Mouse (Mus musculus): ENCODE measurements around the gene Ppp4c. TPM values are rescaled to one million over a fixed set of nuclear protein-coding genes. Genes with fewer than 3 reads are reported as not detected.
A peak's percentile ranks its signal among the peaks of the same experiment; 100 is the strongest.
"Not testable (repeated sequence)": the region's sequence is repeated elsewhere in the genome, so short reads cannot be mapped to it uniquely, and the experiment has no call there.

Gene Ppp4c
- total RNA-seq, 2 experiments from 2014 or later: 139 to 196 TPM

DNA sequence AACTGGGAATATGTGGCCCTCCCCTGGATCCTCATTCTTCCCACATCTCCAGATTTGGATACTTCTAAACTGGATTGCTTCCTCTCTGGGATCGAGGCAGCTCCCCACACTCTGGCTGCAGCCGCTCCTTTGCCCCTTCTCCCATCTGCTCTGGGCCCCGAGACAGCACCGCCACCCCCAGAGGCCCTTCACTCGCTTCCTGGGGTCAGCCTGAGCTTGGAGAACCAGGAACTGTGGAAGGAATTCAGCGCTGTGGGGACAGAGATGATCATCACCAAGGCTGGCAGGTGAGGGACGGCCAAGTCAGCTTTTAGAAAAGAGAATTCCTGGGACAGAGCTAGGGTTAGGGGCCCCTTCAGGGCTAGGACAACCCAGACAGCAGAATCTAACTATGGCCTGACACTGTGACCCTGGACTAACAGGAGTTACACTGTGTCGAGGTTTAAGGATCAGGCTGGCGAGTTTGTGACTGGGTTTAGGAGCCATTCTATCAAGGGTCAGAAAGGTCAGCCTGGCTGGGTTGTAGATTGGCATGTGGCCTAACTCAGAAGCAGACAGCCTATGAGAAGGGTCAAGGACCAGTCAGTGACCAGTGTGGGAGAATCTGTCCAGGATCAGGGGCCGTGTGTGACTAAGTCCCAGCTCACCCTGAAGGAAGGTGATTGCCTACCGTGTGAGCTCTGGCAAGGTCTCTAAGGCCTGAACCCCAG is 10.5 kb downstream of the Ppp4c start:
- ATAC-seq (ENCODE audit: poor library complexity, severe bottlenecking): no peak

GRCm38 (mm10) chr7:126780971-126781635 is 11.2 kb downstream of the Ppp4c start, which contains the start of gene Tbx6:
TSS of gene Tbx6 (plus strand) at chr7:126781483.
- ATAC-seq (ENCODE audit: poor library complexity, severe bottlenecking): no peak; the same call in 1 of the 2 replicates

- peak; percentile 59 for ATAC-seq (ENCODE audit: poor library complexity, severe bottlenecking)
Measured at GRCm38 (mm10) chr7:126779983-126780970, 12.0 kb downstream of the Ppp4c start.

DNA sequence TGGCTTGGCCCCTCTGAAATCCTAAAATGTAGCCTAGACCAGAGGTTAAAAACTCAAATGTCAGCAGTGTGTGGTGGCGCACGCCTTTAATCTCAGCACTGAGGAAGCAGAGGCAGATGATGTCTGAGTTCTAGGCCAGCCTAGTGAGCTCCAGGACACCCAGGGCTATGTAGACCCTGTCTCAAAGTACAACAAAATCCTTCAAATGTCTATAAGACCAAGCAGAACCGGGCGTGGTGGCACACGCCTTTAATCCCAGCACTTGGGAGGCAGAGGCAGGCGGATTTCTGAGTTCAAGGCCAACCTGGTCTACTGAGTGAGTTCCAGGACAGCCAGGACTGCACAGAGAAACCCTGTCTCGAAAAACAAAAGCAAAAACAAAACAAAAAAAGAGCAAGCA is 13.2 kb downstream of the Ppp4c start:
- ATAC-seq (ENCODE audit: poor library complexity, severe bottlenecking): not testable (repeated sequence)

GRCm38 (mm10) chr7:126778147-126778546 is 14.1 kb downstream of the Ppp4c start:
- no peak for ATAC-seq (ENCODE audit: poor library complexity, severe bottlenecking)

DNA sequence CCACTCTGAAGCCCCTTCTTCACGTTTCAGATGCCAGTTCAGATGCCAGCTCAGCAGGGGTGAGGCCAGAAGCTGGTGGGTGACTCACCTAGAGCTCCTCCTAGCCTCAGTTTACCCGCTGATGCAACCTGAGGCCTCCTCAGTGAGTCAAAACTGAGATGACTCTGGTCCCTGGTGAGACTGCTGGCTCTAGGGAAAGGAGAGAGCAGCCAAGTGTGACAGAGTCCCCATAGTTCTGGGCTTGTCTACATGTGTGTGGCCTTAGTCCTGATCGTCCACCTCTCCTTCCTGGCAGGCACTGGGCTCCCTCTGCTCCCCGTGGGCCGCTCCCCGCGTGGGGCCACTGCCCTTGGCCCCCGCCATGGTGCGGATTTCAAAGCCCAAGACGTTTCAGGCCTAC is 14.8 kb downstream of the Ppp4c start:
- ATAC-seq (ENCODE audit: poor library complexity, severe bottlenecking): no peak

DNA sequence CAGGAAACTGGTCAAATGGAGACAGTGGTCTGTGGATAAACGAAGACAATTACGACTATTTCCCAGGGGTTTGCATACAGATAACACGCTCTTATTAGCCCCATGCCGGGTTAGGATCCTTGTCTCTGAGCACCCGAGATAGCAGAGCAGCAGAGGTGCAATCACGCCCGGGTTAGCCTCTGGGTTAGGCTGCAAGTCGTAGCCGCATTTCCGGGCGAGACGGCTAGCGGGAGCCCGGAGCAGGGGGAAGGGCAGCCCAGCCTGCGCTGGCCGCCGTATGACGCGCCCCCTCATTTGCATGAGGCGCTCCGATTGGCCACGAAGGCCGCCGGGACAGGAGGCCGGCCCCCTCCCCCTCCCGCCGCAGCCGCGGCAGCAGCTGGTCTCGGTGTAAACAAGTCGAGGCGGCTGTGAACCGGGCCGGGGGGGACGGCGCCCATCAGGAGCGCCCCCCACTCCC is 15.7 kb downstream of the Ppp4c start, which contains the start of gene Ypel3:
Gene Ypel3, plus strand, starts transcription at position 358 of the 460 bp plus-strand sequence.
- peak; percentile 94 for ATAC-seq (ENCODE audit: poor library complexity, severe bottlenecking)

DNA sequence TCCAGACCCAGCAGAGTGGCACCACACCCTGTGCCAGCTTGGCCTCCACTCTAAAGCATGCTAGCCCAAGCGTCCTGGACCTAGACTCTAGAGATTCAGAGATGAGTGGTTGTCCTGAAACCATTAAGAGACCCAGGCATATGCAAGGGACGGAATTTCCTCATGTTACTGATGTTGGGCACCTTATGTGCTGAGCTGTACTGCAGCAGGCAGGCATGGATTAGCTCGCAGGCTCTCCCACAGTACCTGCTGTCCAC is 16.4 kb downstream of the Ppp4c start:
- no peak for ATAC-seq (ENCODE audit: poor library complexity, severe bottlenecking)

DNA sequence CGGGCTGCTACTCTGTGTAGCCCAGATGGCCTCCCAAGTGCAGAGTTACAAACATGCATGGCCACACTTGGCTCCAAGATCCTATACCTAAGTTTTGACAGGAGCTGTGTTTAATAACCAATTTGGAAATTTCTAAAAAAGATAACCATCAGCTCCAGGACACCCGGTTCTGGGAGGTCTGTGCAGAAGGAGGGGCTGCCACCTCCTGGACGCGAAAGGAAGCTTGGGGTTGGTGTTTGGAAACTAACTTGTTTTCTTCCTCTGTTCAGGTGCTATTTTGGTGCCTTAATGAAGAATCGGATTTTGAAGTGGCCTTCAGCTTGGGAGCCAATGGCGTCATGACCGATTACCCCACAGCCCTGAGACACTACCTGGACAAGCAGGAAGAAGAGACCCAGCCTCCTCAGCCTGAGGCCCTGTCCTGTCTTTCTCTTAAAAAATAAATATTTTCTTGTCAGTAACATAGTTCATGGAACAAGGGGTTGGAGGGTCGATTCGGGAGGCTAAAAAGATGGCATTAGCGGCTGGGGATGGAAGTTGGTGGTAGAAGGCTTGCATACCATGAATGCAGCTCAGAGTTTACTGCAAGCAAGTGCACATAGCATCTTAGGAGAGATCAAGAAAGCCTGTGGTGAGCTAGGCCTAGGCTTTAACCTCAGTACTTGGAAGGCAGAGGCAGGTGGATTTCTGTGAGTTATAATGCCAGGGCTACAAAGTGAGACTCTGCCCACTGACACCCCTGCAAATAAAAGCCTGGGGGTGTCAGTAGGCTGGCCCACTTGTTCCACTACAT is 16.9 kb downstream of the Ppp4c start:
- ATAC-seq (ENCODE audit: poor library complexity, severe bottlenecking): no peak

DNA sequence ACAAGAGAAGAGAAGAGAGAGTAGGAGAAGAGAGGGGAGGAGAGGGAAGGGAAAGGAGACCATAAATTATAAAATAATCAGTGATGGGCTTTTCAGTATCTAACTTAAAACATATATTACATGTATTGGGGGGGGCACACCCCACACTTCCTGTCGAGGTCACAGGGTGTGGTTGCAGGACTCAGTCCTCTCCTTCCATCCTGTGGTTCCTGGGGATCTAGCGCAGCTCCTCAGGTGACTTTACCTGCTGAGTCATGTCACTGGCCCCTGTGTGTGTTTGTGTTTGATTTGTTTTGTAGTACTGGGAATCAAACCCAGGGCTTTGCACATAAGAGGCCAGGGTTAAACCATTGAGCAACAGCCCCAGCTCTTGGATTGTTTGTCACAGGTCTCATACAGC is 17.8 kb downstream of the Ppp4c start:
- ATAC-seq (ENCODE audit: poor library complexity, severe bottlenecking): no peak

DNA sequence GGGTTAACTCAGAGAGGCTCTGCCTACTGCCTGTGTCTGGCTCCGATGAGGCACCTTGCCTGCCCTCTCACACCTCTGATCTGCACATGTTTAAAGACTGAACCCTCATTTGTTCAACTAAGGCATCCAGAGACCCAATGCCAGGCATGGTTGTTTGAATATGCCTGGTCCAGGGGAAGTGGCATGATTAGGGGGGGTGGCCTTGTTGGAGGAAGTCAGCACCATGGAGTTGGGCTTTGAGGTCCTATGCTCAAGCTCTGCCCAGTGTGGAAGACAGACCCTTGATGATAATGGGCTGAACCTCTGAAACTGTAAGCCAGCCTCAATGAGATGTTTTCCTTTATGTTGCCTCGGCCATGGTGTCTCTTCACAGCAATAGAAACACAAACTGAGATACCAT is 18.9 kb downstream of the Ppp4c start:
- ATAC-seq (ENCODE audit: poor library complexity, severe bottlenecking): no peak

DNA sequence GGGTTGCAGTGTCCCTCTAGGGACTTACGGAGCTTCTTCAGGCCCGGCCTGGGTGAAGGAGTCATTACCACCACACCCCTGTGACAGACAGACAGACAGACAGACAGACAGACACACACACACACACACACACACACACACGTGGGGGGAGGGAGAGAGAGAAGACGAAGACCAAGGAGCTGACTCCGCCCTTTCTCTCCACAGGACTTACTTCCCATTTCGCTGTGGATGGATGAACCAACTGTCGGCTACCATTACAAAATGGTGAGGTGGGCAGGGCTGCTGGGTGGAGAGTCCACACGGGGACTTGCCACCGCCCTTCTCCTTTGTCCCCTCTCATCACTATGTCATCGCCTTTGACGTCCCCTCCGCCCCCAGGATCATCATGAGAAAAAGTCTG is 21.5 kb downstream of the Ppp4c start:
- peak; percentile 96 for ATAC-seq (ENCODE audit: poor library complexity, severe bottlenecking)

DNA sequence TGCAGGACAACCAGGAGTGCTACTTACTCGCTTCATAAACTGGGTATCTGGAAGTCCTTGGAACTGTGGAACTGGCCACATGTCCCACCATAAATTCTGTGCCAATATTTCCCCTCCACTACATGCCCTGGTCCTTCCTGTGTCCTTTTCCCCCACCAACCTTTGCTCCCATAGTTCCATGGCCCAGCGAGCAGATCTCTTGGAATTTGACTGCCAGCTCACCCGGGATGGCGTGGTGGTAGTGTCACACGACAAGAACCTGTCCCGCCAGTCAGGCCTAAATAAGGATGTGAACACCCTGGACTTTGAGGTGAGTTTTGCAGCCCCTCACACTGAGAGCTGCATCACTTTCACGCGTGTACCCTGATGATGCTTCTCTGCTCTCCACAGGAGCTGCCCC is 25.3 kb downstream of the Ppp4c start:
- ATAC-seq (ENCODE audit: poor library complexity, severe bottlenecking): no peak

DNA sequence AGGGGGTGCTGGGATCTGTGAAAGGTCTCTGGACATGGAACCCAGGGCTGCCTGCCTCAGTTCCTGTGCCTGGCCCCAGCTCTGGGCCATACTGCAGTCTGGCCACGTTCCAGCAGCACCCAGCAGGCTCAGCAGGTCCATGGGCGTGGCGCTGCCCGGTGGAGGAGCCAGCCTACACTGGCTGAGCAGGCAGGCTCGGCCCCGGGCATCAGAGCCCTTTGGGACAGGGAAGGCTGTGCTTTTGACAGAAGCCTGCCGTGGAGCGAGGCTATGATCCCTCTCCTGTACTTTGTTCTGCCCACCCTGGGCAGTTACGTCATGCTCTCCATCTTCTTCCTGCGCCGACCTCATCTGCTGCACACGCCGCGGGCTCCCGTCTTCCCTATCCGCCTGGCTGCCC is 26.1 kb downstream of the Ppp4c start, which contains the start of gene Gdpd3:
Gene Gdpd3, plus strand, starts transcription at position 134 of the 400 bp plus-strand sequence.
- no peak for ATAC-seq (ENCODE audit: poor library complexity, severe bottlenecking)

DNA sequence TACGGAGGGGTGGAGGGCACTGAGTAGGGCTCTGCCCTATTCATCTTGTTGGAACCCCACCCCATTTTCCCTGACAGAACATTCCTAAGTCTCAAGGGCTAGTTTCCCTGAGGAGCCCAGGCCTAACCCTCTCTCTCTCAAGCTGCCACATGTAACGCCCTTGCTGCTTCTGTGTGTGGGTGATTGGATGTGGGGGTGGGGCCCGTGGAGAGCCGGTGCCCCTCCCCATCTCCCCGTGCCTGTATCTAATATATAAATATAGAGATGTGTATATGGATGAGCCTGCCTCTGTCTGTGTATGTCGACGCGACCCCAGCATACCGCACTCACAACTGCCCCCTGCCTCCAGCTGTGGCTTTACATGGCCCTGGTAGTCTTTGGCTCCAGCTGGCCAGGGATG is 26.8 kb downstream of the Ppp4c start:
- no peak for ATAC-seq (ENCODE audit: poor library complexity, severe bottlenecking)

- ATAC-seq (ENCODE audit: poor library complexity, severe bottlenecking): no peak
Measured at GRCm38 (mm10) chr7:126762471-126763008, 29.8 kb downstream of the Ppp4c start.

DNA sequence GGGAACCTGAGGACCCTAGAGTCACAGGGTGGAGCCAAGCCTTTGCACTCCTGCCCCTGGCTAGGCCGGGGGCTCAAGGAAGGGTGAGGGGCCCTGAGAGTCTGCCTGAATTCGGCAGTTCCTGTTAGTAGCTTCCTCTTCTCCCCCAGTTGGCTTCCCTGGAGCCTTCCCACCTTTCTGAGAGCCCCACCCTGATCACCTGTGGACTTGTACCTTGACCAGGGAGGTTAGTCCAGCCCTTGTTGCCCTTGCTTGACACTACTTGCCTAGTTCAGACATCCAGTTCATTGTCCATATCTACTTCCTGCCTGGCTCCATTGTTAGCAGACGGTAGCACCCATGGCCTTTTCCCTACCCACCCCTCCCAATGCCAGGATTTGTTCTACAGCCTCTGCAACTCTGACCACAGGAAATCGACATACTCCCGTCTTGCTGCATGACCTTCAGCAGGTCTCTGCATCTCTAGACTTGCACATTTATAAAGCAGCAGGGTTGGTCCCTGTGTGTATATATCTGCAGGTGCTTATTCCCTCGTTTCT is 30.7 kb downstream of the Ppp4c start:
- ATAC-seq (ENCODE audit: poor library complexity, severe bottlenecking): no peak

DNA sequence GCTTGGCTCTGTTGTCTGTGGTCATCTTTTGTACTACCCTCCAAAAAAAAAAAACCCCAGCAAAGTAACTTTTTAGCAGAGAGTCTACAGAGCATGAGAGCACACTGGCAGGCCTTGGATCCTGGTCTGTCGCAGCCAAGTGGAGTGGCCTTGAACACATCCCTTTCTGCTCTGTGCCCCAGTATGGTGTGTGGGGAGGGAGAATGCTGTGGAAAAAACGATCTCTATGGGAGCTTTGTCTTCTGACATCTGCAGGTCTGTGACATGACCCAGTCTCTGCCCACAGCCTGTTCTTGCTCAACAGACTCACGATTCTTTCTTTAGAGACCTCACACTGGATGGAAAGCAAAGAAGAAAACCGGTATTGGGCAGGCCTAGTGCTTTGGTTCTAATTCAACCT is 31.3 kb downstream of the Ppp4c start:
- no peak for ATAC-seq (ENCODE audit: poor library complexity, severe bottlenecking)

DNA sequence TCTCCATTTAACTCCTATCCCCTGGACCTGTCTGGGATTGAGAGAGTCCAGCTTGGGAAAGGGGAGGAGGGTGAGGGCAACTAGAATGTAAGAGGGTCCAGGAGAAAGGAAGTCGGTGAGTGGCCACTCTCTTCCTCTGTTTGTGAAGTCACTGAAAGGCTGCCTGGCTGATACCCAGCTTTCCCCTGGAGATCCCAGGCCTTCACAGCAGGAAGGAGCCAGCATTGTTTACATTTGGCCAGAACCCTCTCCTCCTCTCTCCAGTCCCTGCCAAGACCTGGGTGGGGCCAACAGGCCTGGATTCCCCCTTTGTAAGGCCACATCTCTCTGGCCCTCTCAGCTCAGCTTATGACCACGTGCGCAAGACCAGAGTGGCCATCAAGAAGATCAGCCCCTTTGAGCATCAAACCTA is 31.9 kb downstream of the Ppp4c start:
- ATAC-seq (ENCODE audit: poor library complexity, severe bottlenecking): no peak
